Mouse (Mus musculus): ENCODE data around the gene 4921530L21Rik.

The 4921530L21Rik gene

DNA sequence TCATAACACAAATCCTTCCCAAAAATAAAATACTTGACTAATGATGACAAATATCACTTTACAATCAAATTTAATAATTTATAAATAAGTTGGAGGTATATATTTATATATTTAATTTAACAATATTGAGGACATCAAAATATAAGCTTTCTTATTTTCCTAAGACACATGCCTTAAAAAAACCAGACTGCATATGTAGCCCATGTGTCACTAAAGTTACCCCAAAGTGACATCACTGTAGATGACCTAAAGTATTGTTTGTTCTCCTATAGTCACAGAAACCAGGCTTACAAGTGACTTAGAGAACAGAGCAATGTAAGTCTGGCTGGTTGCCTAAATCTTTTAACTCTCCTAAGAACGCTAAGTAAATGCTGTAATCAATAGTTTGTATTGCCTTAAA, at the start of gene 4921530L21Rik:
TSS of gene 4921530L21Rik (plus strand) at position 301 of the 400 bp plus-strand sequence.
- DNase-seq (ENCODE audit: low spot score in 2 of 2) = no peak

DNA sequence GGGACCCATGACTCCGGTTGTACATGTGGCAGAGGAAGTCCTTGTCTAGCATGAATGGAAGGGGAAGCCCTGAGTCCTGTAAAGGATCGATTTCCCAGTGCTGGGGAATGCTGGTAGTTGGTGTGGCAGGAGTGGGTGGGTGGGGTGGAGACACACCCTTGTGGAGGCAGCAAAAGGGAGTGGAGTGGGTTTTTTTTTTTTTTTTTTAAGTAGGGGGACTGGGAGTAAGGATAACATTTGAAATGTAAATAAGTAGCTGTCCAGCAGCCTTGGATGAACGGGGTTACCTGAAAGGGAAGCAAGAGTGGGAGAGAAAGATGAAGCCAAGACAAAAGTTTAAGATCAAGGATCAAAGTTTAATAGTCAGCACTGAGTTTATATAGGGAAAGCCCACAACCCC, 47.2 kb upstream of the 4921530L21Rik start:
- no peak for DNase-seq (ENCODE audit: low spot score in 2 of 2)

DNA sequence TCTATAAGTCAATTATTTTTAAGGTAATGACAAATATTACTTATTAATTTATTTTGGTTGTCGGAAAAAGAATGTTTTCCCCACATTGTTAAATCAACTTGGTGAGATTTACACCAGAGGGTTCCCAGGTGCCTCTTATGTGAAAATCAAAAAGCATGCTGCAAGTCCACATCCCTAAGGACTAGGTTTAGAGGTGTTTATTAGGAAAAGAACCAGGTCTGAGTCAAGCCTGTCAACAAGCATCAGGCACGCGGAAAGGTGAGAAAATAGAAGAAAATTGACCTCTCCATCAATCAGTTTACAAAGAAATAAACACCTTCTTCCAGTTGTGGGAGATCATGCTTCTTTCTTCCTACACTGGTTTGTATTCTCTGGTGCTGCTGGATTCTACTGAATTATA, 18.1 kb upstream of the 4921530L21Rik start:
- no peak for DNase-seq (ENCODE audit: low spot score in 2 of 2)

DNA sequence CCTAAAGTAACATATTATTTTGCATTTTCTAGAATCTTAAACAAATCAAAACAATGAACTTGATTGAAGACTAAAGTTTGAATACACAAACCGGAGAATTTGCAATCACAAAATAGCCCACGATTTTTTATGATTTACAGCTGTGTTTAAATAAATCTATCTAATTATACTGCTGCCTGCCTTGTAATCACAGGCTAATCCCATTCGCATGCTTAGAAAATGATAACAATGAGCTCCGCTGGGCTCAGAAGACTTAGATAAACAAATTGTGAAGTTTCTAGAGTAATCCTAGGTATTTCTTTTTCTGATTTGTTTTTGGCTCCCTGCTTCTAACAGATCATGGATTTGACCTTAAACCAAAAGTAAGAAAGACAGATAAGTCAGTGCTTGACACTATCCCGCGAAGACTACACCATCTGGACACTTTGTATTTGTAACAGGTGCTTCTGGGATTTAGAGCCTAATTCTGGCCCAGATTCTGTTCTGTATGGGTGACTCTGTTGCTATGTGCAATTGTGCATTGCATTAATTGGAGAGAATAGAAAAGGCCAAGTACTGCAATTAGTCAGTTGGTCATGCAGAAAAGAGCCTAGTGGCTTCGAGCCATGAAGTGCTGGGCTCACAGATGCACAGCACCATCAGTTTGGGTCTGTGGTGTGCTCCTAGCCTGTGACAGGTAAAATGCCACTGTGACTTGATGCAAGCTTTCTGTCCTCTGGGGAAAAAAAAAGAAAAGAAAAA, 15.2 kb upstream of the 4921530L21Rik start:
- DNase-seq (ENCODE audit: low spot score in 2 of 2) = no peak

DNA sequence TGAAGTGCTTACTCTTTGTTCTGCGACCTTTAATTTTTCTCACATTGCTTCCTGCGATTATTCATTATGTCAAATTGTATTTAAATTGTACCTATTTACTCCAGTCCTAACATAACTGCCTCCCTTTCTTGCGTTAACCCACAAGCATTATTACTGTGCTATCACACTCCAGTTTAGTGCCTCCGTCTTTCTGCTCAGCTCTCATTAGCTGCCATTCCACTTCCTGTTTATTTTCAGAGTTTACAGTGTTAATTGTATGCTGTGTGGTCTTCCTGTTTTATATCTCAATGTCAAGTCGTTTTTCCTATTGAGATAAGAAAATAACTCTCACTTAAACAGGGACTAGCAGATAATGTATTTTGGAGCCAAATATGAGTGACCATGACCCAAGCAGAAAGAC, 9.0 kb upstream of the 4921530L21Rik start:
- DNase-seq (ENCODE audit: low spot score in 2 of 2) = no peak

DNA sequence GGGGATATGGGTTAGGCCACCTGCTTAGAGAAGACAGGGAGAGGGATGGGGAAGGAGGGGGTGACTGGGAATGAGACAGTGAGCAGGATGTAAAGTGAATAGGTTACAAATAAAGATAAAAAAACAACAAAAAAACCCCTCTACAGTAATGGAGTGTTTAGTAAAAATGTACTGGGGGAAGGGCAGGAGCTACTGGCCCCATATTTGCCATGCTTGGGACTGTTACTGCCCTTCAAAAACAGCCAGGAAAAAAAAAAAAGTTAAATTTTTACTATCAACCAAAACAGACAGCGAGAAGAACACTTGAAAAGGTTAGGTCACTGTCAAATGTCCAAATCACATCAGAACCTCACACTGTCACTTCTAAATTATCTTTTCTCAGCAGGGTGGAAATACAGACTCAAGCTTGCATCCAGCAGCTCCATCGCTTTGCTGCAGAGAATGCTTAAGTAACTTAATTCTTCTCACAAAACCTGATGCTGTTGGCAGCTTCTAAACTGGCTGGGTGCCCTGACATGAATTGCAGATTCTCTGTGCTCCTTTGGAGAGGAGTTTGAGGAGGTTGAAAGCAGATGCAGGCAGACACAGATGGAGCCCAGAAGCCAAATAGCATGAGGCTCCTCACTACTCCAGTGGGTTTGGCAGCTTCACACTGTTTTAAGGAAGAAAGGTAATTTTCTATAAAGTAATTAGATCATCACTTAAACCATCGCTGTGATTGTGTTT, 4.1 kb upstream of the 4921530L21Rik start:
- DNase-seq (ENCODE audit: low spot score in 2 of 2) = peak; percentile 73 to 93

DNA sequence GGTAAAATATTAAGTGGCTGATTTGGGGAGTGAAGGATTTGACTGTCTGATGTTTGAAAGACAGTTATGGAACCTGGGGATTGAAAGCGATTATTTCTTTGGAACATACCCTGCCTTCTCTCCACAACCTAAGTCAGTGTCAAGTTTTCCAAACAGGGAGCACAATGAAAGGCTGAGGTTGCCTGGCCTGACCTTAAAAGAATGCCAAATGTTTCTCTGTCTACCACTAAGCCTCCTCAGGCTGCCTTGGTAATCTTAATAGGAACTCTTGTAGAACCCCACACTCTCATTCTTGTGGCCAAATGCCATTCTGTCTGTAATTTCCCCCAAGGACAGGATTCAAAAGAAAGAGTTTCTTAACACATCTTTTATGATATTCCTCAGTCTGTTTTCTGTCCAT, 3.5 kb upstream of the 4921530L21Rik start:
- no peak for DNase-seq (ENCODE audit: low spot score in 2 of 2)

DNA sequence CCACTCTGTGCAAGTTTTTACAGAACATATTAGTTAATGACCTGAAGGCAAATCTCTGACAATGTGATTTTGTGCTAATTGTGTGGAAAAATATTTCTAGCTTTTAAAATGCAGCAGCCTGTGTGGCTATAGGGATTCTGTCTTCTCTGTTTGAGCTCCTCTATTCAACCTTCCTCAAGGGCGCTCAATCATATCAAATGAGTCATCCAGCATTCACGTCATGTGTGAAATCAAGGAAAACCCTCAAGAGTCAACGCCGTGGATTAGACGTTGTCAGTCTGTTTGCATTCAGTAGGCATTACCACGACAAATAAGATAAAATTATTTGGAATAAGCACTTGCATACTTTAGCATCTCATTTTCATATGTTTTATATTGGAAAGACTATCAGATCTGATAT, 18.4 kb downstream of the 4921530L21Rik start:
- DNase-seq (ENCODE audit: low spot score in 2 of 2) = no peak

DNA sequence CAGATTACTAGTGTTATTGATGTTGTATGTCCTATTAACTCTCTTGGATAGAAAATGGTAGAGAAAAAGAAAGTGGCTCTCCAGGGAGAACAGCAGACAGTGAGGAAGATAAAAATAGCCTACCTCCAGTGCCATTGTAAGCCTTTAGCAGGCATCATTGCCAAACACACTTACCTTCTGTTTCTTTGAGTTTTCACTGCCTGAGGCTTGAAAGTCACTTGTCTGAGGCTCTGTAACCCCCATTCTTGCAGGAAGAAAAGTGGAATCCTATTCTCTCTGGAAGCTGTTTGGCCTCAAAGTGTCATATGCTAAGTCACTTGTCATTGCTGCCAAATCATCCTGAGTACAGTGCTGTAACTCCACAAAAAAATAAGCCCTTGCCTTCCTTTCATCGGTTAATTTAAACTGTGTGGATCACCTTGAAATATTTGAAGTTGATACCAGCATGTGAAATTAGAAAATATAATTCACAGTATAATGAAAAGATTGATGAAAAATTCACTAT, 23.6 kb downstream of the 4921530L21Rik start:
- peak in 1 of 2 experiments; percentile 5 for DNase-seq (ENCODE audit: low spot score in 2 of 2)

DNA sequence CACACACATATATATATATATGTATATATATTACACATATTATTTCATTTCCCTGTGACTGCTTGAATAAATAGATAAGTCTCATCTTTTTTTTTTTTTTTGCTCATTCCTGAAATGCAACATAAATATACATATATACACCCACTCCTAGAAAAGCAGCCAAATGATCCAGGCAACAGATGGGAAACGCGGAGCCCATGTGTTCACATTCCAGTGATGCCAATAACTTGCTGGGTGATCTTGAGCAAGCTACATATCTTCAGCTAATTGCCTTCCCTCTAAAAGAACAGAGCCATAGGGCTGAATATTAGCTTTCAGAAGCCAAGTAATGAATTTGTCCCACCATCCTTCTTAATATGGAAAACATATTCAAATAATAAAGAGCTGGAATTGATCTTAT, 32.2 kb downstream of the 4921530L21Rik start:
- DNase-seq (ENCODE audit: low spot score in 2 of 2) = peak; percentile 51 to 93

DNA sequence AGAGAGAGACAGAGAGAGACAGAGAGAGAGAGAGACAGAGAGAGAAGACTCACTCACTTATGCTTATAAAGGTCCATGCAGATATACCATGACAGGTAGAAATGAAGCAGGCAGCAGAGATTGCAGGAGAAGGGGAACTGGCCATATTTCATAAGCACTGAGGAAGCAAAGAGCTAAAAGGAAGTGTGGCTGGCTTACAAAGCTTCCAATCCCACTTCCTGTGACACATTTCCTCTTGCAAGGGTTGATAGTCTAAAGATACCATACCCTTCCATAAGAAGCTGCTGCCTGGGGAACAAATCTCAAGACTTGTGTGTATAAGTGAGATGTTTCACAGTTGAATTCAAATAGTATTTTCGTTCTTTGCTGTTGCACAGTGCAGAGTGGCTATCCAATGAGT, 45.7 kb downstream of the 4921530L21Rik start:
- DNase-seq (ENCODE audit: low spot score in 2 of 2) = no peak

DNA sequence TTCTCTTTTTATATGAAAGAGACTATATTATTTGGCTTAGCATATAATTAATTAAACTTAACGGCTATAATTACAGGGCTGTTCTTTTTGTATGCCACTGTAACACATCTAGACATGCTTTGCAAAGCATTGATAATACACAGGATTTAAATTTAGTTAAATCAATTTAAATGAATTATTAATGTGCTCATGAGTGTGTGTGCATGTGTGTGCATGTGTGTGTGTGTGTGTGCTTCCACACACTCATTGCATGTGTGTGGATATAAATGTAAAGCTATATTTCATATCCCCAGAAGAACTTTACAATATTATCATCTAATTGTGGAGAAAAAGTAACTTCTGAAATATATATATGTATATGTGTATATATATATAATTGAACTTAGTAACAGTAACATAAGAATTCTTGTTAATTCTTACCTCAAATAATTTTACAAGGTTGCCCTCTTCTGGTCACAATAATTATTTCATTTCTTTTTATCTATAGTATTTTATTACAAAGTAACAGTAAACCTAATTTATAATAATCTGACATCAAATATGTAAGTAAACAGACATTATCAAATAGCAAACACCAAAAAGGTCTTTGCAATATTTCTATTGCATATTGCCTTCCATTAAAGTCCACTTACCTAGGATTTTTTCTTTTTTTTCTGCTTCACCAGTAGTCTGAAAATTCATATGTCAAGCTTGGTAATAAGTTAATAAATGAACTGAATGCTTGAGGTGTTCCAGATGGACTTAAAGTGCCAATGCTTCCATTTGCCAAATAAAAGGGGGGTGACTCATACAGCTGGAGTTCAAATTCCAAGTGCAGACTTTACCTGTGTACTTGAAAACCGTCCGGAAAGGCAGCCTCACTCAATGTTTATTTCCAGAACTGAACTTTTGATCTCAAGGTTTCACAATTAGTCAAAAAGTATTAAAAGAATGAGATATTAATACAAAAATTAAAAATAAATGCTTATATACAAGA, 47.0 kb downstream of the 4921530L21Rik start:
- no peak for DNase-seq (ENCODE audit: low spot score in 2 of 2)

Data from left cerebral cortex, adult 9 months (tissue).